Mouse (Mus musculus): ENCODE measurements at regions not wholly inside any gene's neighbourhood (a gene's known extent, or its start where the extent isn't known, plus 50 kb on each side); places are given as distances from the start of the nearest gene placed in this dataset.

DNA sequence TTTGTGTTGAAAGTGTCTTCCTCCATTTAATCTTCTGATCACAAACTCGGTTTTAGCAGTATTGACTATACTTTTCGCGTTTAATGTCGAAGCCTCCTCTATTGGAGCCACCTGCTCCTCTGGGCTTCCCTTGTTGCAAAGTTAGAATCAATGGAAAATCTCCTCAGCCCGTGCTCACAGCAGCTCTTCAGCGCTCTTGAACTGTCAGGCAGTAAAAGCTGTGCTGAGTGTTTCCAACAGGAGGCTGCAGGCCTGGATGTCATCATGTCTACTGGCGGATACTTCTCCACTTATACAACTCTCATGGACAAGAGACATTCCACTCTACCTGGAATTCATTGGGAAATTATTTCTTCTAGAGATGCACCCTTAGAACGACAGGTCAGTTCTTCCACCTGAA is 380.4 kb upstream of the Crim1 start:
- no peaks in the 10 kb centered on the region for H3K27me3 ChIP-seq (replicated peaks)
- H3K4me2 ChIP-seq, result no peak overlapping the region
- WGBS, result 69% methylated on average over 8 of the region's 8 CpGs
- no peak; the same call in 1 of the 2 replicates for ATAC-seq (replicated peaks)
- H3K9me3 ChIP-seq, result no peaks in the 10 kb centered on the region
- H3K9ac ChIP-seq, result no peak overlapping the region
- no peak overlapping the region for H3K27ac ChIP-seq
- H3K4me3 ChIP-seq, result no peak overlapping the region
- no peaks in the 10 kb centered on the region for H3K4me1 ChIP-seq
- H3K36me3 ChIP-seq (replicated peaks), result no peaks in the 10 kb centered on the region

- Histone ChIP-seq H3K27ac (no peak overlapping the region), H3K9me3 (no peaks in the 10 kb centered on the region), H3K4me3 (no peak overlapping the region), H3K9ac (no peak overlapping the region), H3K4me1 (no peaks in the 10 kb centered on the region), H3K36me3 (replicated peaks) (no peaks in the 10 kb centered on the region), H3K4me2 (no peak overlapping the region), H3K27me3 (replicated peaks) (no peaks in the 10 kb centered on the region)
- WGBS, result 74% methylated on average over 3 of the region's 3 CpGs
- ATAC-seq (replicated peaks), result 0 out of 2 replicates have a peak, but pooled peaks have one; percentile 42
Measured at GRCm38 (mm10) chr17:77843949-77844348, 356.1 kb upstream of the Crim1 start.

DNA sequence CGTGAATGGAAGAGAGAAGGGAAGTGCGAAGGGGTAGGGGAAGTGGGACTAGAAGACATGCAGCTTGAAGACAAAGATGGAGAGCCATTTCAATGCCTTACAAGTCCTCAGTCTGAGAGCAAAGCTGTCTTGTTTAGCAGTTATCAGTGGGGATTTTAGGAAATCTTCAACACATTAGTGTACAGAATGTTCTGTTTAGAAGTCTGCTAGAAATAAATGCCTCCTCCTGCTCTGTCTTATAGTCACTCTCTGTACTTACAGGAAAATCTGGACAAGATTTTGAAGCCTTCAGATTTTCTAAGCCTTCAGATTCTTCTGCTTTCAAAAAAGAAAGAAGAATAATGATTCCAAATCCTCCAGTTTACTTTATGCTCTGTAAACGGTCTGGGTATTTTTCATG is 325.6 kb upstream of the Crim1 start:
- Histone ChIP-seq H3K9ac (no peak overlapping the region), H3K4me2 (no peak overlapping the region), H3K36me3 (replicated peaks) (no peaks in the 10 kb centered on the region), H3K27me3 (replicated peaks) (no peaks in the 10 kb centered on the region), H3K27ac (no peak overlapping the region), H3K4me3 (no peak overlapping the region), H3K4me1 (no peaks in the 10 kb centered on the region), H3K9me3 (no peaks in the 10 kb centered on the region)
- ATAC-seq (replicated peaks), result no peak
- WGBS, result 88% methylated on average over 3 of the region's 3 CpGs

GRCm38 (mm10) chr17:77877016-77877415 is 323.0 kb upstream of the Crim1 start:
- no peaks in the 10 kb centered on the region for H3K9me3 ChIP-seq
- H3K4me1 ChIP-seq, result no peaks in the 10 kb centered on the region
- WGBS, result 18% methylated on average over 2 of the region's 2 CpGs
- ATAC-seq (replicated peaks), result no peak
- no peak overlapping the region for H3K9ac ChIP-seq
- no peaks in the 10 kb centered on the region for H3K27me3 ChIP-seq (replicated peaks)
- H3K36me3 ChIP-seq (replicated peaks), result no peaks in the 10 kb centered on the region
- no peak overlapping the region for H3K27ac ChIP-seq
- no peak overlapping the region for H3K4me3 ChIP-seq
- H3K4me2 ChIP-seq, result no peak overlapping the region

DNA sequence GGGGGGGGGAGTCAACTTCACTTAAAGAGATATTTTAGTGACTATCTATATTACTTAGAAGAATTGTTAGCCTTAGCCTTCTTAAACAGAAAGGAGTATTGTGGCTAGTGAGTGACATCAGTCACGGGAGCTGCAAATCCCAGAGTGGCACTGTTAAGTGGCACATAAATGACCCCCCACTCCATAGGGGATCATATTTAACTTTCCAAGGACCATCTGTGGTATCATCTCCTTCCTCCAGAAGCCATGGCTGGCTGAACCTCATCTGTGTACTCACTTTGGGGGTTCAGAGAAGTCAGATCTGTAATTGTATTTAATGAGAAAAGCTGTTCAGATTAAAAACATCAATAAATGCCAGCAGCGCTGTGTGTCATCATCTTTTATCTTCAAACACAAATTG is 314.9 kb upstream of the Crim1 start:
- H3K27me3 ChIP-seq (replicated peaks), result no peaks in the 10 kb centered on the region
- H3K9ac ChIP-seq, result no peak overlapping the region
- H3K36me3 ChIP-seq (replicated peaks), result no peaks in the 10 kb centered on the region
- no peak overlapping the region for H3K4me2 ChIP-seq
- H3K27ac ChIP-seq, result no peak overlapping the region
- H3K9me3 ChIP-seq, result no peaks in the 10 kb centered on the region
- ATAC-seq (replicated peaks), result no peak
- no peak overlapping the region for H3K4me3 ChIP-seq
- no peaks in the 10 kb centered on the region for H3K4me1 ChIP-seq
- 61% methylated on average over 2 of the region's 2 CpGs for WGBS

GRCm38 (mm10) chr17:77889147-77889546 is 310.9 kb upstream of the Crim1 start:
- no peak overlapping the region for H3K4me3 ChIP-seq
- H3K4me1 ChIP-seq, result no peaks in the 10 kb centered on the region
- ATAC-seq (replicated peaks), result no peak
- no peak overlapping the region for H3K9ac ChIP-seq
- H3K9me3 ChIP-seq, result no peaks in the 10 kb centered on the region
- H3K27me3 ChIP-seq (replicated peaks), result no peaks in the 10 kb centered on the region
- no peak overlapping the region for H3K4me2 ChIP-seq
- WGBS, result 71% methylated on average over 2 of the region's 2 CpGs
- H3K36me3 ChIP-seq (replicated peaks), result no peaks in the 10 kb centered on the region
- H3K27ac ChIP-seq, result no peak overlapping the region

DNA sequence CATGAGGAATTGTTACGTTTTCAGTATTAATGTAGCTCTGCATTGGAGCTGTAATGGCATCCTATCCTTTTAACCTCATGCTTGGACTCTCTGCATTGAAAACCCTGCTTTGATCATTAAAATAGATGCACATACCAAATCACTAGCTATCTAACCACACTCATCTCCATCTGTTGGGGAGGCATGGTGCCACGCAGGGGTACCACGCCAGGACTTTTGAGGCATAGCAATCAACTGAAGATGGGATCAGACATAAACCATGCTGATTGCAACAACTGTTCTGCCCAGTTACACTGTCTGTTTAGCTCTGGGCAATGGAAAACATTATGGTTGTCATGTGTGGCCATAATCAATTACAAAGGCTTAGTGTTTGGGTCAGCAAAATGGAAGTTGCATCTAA is 295.6 kb upstream of the Crim1 start:
- Histone ChIP-seq H3K9me3 (no peaks in the 10 kb centered on the region), H3K27me3 (replicated peaks) (no peaks in the 10 kb centered on the region), H3K4me1 (0 out of 2 replicates have a peak, but pooled peaks cover 2% of the 10 kb centered on the region), H3K4me3 (no peak overlapping the region), H3K9ac (no peak overlapping the region), H3K36me3 (replicated peaks) (no peaks in the 10 kb centered on the region), H3K4me2 (no peak overlapping the region), H3K27ac (no peak overlapping the region)
- ATAC-seq (replicated peaks), result peak; percentile 50; the same call in 1 of the 2 replicates
- WGBS, result 45% methylated on average over 3 of the region's 3 CpGs

- no peak for ATAC-seq (replicated peaks)
- H3K27me3 ChIP-seq (replicated peaks), result no peaks in the 10 kb centered on the region
- no peaks in the 10 kb centered on the region for H3K9me3 ChIP-seq
- WGBS, result 86% methylated on average over 4 of the region's 4 CpGs
- no peak overlapping the region for H3K4me2 ChIP-seq
- H3K27ac ChIP-seq, result no peak overlapping the region
- H3K4me1 ChIP-seq, result no peaks in the 10 kb centered on the region
- H3K4me3 ChIP-seq, result no peak overlapping the region
- no peak overlapping the region for H3K9ac ChIP-seq
- H3K36me3 ChIP-seq (replicated peaks), result no peaks in the 10 kb centered on the region
Measured at GRCm38 (mm10) chr17:77913962-77914450, 286.0 kb upstream of the Crim1 start.

DNA sequence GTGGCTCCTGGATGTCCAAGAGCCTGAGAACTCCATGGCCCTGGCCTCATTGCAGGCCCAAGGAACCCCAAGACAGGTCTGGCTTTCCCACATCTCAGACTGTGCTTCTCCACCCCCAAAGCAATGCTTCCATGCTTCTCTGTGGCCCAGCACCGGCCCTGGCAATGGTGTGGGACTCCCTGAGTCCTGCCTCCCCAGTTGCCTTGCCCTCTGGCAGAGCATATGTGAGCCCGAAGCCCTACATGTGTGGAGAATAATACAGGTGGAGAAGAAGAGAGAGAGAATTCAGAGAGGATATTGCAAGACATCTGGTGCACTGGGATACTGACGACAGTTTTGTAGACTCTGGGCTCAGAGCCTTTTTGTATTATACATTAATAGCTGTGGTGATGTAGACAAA is 269.8 kb upstream of the Crim1 start:
- peak; percentile 49 for ATAC-seq (replicated peaks)
- Histone ChIP-seq H3K4me3 (no peak overlapping the region), H3K4me2 (no peak overlapping the region), H3K4me1 (no peaks in the 10 kb centered on the region), H3K27me3 (replicated peaks) (no peaks in the 10 kb centered on the region), H3K9me3 (no peaks in the 10 kb centered on the region), H3K9ac (no peak overlapping the region), H3K36me3 (replicated peaks) (no peaks in the 10 kb centered on the region), H3K27ac (no peak overlapping the region)
- WGBS, result 52% methylated on average over 3 of the region's 3 CpGs

DNA sequence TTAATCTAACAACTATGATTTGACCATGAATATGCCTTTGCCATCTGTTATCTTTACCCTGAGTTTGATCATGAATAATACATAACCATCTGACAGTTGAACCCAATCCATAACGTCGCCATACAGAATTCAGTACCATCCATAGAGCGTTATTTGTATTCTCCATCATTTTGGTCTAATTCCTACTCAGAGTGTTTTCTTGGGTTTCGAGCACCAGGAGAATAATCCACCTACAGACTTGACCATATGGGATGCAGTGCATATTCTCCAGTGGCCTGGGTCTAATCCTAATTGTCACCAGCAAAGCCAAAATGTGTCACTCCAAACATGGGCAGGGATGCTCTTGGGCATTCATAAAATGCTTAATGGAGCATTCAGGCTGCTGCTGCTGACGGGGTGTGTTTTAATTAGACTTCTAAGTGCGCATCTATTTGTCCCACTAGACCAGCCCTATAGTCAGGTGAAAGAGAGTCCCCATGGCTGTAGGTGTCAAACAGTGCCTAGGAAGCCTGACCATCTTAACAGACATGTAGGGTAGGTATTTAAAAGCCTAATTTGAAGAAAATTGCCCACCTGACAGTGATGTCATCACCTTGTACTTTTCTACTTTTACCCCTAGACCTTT is 269.0 kb upstream of the Crim1 start:
- no peaks in the 10 kb centered on the region for H3K36me3 ChIP-seq (replicated peaks)
- no peak overlapping the region for H3K27ac ChIP-seq
- H3K9ac ChIP-seq, result no peak overlapping the region
- no peak overlapping the region for H3K4me2 ChIP-seq
- H3K9me3 ChIP-seq, result no peaks in the 10 kb centered on the region
- WGBS, result 47% methylated on average over 6 of the region's 6 CpGs
- H3K4me3 ChIP-seq, result no peak overlapping the region
- ATAC-seq (replicated peaks), result peak; percentile 87
- H3K4me1 ChIP-seq, result no peaks in the 10 kb centered on the region
- H3K27me3 ChIP-seq (replicated peaks), result no peaks in the 10 kb centered on the region

GRCm38 (mm10) chr17:77933192-77933591 is 266.9 kb upstream of the Crim1 start:
- no peaks in the 10 kb centered on the region for H3K4me1 ChIP-seq
- no peak for ATAC-seq (replicated peaks)
- H3K9ac ChIP-seq, result no peak overlapping the region
- no peaks in the 10 kb centered on the region for H3K27me3 ChIP-seq (replicated peaks)
- no peak overlapping the region for H3K27ac ChIP-seq
- no peak overlapping the region for H3K4me3 ChIP-seq
- no peaks in the 10 kb centered on the region for H3K9me3 ChIP-seq
- no peak overlapping the region for H3K4me2 ChIP-seq
- no peaks in the 10 kb centered on the region for H3K36me3 ChIP-seq (replicated peaks)

DNA sequence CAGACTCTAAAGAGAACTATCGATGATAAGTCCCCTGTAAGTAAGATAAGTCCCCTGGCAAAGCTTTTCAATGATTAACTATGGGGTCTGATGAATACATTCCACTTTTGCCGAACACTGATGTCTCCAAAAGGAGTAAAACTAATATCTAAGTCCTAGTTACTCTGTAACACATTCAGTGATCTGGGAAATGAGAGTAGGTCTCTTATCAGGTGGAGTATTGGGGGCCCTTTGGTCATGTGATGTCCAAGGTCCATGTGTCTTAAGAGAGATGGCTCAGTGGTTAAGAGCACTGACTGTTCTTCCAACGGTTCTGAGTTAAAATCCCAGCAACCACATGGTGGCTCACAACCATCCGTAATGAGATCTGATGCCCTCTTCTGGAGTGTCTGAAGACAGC is 242.0 kb upstream of the Crim1 start:
- H3K4me1 ChIP-seq, result no peaks in the 10 kb centered on the region
- no peak overlapping the region for H3K27ac ChIP-seq
- H3K9me3 ChIP-seq, result no peaks in the 10 kb centered on the region
- no peak overlapping the region for H3K9ac ChIP-seq
- H3K27me3 ChIP-seq (replicated peaks), result no peaks in the 10 kb centered on the region
- H3K4me3 ChIP-seq, result no peak overlapping the region
- WGBS, result 87% methylated on average over 4 of the region's 4 CpGs
- H3K4me2 ChIP-seq, result no peak overlapping the region
- ATAC-seq (replicated peaks), result no peak
- no peaks in the 10 kb centered on the region for H3K36me3 ChIP-seq (replicated peaks)

DNA sequence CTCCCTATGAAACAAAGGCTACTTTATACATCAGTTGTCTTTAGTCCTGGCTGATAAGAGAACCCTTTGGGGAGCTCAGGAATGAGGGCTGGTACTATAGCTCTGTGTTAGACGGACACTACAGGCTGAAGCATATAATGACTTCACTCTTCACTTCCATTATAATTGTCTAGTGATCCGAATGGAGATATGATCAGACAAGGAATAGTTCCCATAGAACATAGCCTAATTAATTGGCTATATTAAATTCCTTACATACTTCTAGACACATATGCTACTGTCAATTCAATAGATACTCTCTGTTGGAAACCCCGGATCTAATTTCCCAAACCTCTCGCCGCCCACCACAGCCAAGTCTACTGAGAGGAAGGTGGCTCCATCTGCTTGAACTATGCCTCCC is 238.8 kb upstream of the Crim1 start:
- WGBS, result 87% methylated on average over 5 of the region's 5 CpGs

More for the DNA sequence above, 238.8 kb upstream of the Crim1 start:
- Histone ChIP-seq H3K9ac (no peak overlapping the region), H3K9me3 (no peaks in the 10 kb centered on the region), H3K27ac (no peak overlapping the region), H3K27me3 (replicated peaks) (no peaks in the 10 kb centered on the region), H3K36me3 (replicated peaks) (no peaks in the 10 kb centered on the region), H3K4me3 (no peak overlapping the region), H3K4me2 (no peak overlapping the region), H3K4me1 (no peaks in the 10 kb centered on the region)
- ATAC-seq (replicated peaks), result no peak
